Mouse (Mus musculus): ENCODE data around the gene Trmt13. TPM values are rescaled to one million over a fixed set of nuclear protein-coding genes. Genes with fewer than 3 reads are reported as not detected.
"Not testable (repeated sequence)": the region's sequence is repeated elsewhere in the genome, so short reads cannot be mapped to it uniquely, and the experiment has no call there.

The Trmt13 gene
- polyA plus RNA-seq, 1 experiment from 2014 or later = 34.5 TPM

GRCm38 (mm10) chr3:116577286-116577685 lies 37.1 kb downstream of the Trmt13 start:
- no peak overlapping the region for H3K4me2 ChIP-seq (replicated peaks)
- H3K9me3 ChIP-seq (replicated peaks) = no peaks in the 10 kb centered on the region
- WGBS = 64% methylated on average over 3 of the region's 3 CpGs
- peaks cover 21% of the 10 kb centered on the region for H3K36me3 ChIP-seq
- no peak for ATAC-seq (ENCODE audit: low FRiP score)
- H3K4me3 ChIP-seq = no peak overlapping the region
- no peak overlapping the region for H3K9ac ChIP-seq
- H3K27me3 ChIP-seq = no peaks in the 10 kb centered on the region
- H3K4me1 ChIP-seq = no peaks in the 10 kb centered on the region
- no peak overlapping the region for H3K27ac ChIP-seq

GRCm38 (mm10) chr3:116570628-116571027 lies 43.8 kb downstream of the Trmt13 start:
- H3K4me3 ChIP-seq = no peak overlapping the region
- H3K27ac ChIP-seq = no peak overlapping the region
- 83% methylated on average over 2 of the region's 2 CpGs for whole genome bisulfite sequencing

GRCm38 (mm10) chr3:116563095-116563492 lies 51.3 kb downstream of the Trmt13 start:
- no peaks in the 10 kb centered on the region for H3K27me3 ChIP-seq
- 83% methylated on average over 7 of the region's 7 CpGs for WGBS
- H3K4me3 ChIP-seq = no peak overlapping the region
- no peak overlapping the region for H3K4me2 ChIP-seq (replicated peaks)
- H3K9me3 ChIP-seq (replicated peaks) = no peaks in the 10 kb centered on the region
- H3K9ac ChIP-seq = no peak overlapping the region
- no peak overlapping the region for H3K27ac ChIP-seq
- H3K4me1 ChIP-seq = no peaks in the 10 kb centered on the region
- no peak for ATAC-seq (ENCODE audit: low FRiP score)
- no peaks in the 10 kb centered on the region for H3K36me3 ChIP-seq

More at GRCm38 (mm10) chr3:116570628-116571027, 43.8 kb downstream of the Trmt13 start:
- no peak overlapping the region for H3K9ac ChIP-seq
- H3K27me3 ChIP-seq = no peaks in the 10 kb centered on the region
- H3K9me3 ChIP-seq (replicated peaks) = no peaks in the 10 kb centered on the region
- H3K4me1 ChIP-seq = no peaks in the 10 kb centered on the region
- no peak for ATAC-seq (ENCODE audit: low FRiP score)
- H3K36me3 ChIP-seq = no peaks in the 10 kb centered on the region
- H3K4me2 ChIP-seq (replicated peaks) = no peak overlapping the region

- Histone ChIP-seq H3K36me3 (no peaks in the 10 kb centered on the region), H3K4me3 (no peak within 1 kb of the TSS), H3K27me3 (no peaks in the 10 kb centered on the region), H3K27ac (no peak within 1 kb of the TSS), H3K4me2 (replicated peaks) (no peak within 1 kb of the TSS), H3K9ac (no peak within 1 kb of the TSS), H3K9me3 (replicated peaks) (no peaks in the 10 kb centered on the region), H3K4me1 (no peaks in the 10 kb centered on the region)
- 80% methylated on average over 7 of the region's 7 CpGs for WGBS
- no peak for ATAC-seq (ENCODE audit: low FRiP score)
These were observed 51.8 kb downstream of the Trmt13 start, which contains the start of gene Lrrc39 for GRCm38 (mm10) chr3:116562408-116563094. Gene Lrrc39 (plus strand): TSS chr3:116562973.

GRCm38 (mm10) chr3:116561315-116561714 lies 53.1 kb downstream of the Trmt13 start:
- not testable (repeated sequence) for H3K27ac ChIP-seq; H3K9ac ChIP-seq; H3K27me3 ChIP-seq; H3K4me1 ChIP-seq; H3K4me2 ChIP-seq (replicated peaks); H3K4me3 ChIP-seq; H3K36me3 ChIP-seq; H3K9me3 ChIP-seq (replicated peaks); ATAC-seq (ENCODE audit: low FRiP score)
- 95% methylated on average over 14 of the region's 14 CpGs for WGBS

- H3K36me3 ChIP-seq = peaks cover 26% of the 10 kb centered on the region
- no peak overlapping the region for H3K4me3 ChIP-seq
- no peak for ATAC-seq (ENCODE audit: low FRiP score)
- no peak overlapping the region for H3K27ac ChIP-seq
- 97% methylated on average over 5 of the region's 5 CpGs for WGBS
- no peaks in the 10 kb centered on the region for H3K9me3 ChIP-seq (replicated peaks)
- no peaks in the 10 kb centered on the region for H3K27me3 ChIP-seq
- H3K4me1 ChIP-seq = no peaks in the 10 kb centered on the region
- no peak overlapping the region for H3K9ac ChIP-seq
- no peak overlapping the region for H3K4me2 ChIP-seq (replicated peaks)
These were observed 63.0 kb downstream of the Trmt13 start for GRCm38 (mm10) chr3:116551362-116551761.

- Histone ChIP-seq H3K9ac (no peak overlapping the region), H3K27ac (no peak overlapping the region), H3K36me3 (peaks cover 47% of the 10 kb centered on the region), H3K9me3 (replicated peaks) (no peaks in the 10 kb centered on the region), H3K4me3 (no peak overlapping the region), H3K4me2 (replicated peaks) (no peak overlapping the region), H3K4me1 (no peaks in the 10 kb centered on the region), H3K27me3 (no peaks in the 10 kb centered on the region)
- 94% methylated on average over 5 of the region's 5 CpGs for WGBS
- ATAC-seq (ENCODE audit: low FRiP score) = no peak
These were observed 67.0 kb downstream of the Trmt13 start for GRCm38 (mm10) chr3:116547430-116547829.

- Histone ChIP-seq H3K27me3 (no peaks in the 10 kb centered on the region), H3K4me1 (no peaks in the 10 kb centered on the region), H3K4me2 (replicated peaks) (no peak overlapping the region), H3K27ac (no peak overlapping the region), H3K36me3 (peaks cover 58% of the 10 kb centered on the region), H3K9me3 (replicated peaks) (no peaks in the 10 kb centered on the region), H3K9ac (no peak overlapping the region), H3K4me3 (no peak overlapping the region)
- 90% methylated on average over 3 of the region's 3 CpGs for whole genome bisulfite sequencing
- no peak for ATAC-seq (ENCODE audit: low FRiP score)
These were observed 71.9 kb downstream of the Trmt13 start for GRCm38 (mm10) chr3:116542532-116542931.

GRCm38 (mm10) chr3:116542070-116542469 lies 72.3 kb downstream of the Trmt13 start:
- no peak for ATAC-seq (ENCODE audit: low FRiP score)
- Histone ChIP-seq H3K9me3 (replicated peaks) (no peaks in the 10 kb centered on the region), H3K36me3 (peaks cover 56% of the 10 kb centered on the region)

GRCm38 (mm10) chr3:116537200-116537573 lies 77.2 kb downstream of the Trmt13 start:
- WGBS = 36% methylated on average over 6 of the region's 6 CpGs
- Histone ChIP-seq H3K9me3 (replicated peaks) (no peaks in the 10 kb centered on the region), H3K4me2 (replicated peaks) (no peak overlapping the region), H3K27ac (0 out of 2 replicates have a peak overlapping the region, but pooled peaks have one; percentile 3), H3K9ac (no peak overlapping the region), H3K4me1 (no peaks in the 10 kb centered on the region), H3K27me3 (no peaks in the 10 kb centered on the region), H3K36me3 (peaks cover 56% of the 10 kb centered on the region), H3K4me3 (no peak overlapping the region)
- ATAC-seq (ENCODE audit: low FRiP score) = no peak; the same call in 1 of the 2 replicates

More at GRCm38 (mm10) chr3:116542070-116542469, 72.3 kb downstream of the Trmt13 start:
- Histone ChIP-seq H3K9ac (no peak overlapping the region), H3K27me3 (no peaks in the 10 kb centered on the region), H3K4me3 (no peak overlapping the region), H3K4me1 (no peaks in the 10 kb centered on the region), H3K27ac (no peak overlapping the region), H3K4me2 (replicated peaks) (no peak overlapping the region)
- 98% methylated on average over 2 of the region's 2 CpGs for WGBS

GRCm38 (mm10) chr3:116536428-116537199 lies 77.8 kb downstream of the Trmt13 start:
- Histone ChIP-seq H3K9me3 (replicated peaks) (no peaks in the 10 kb centered on the region), H3K9ac (no peak overlapping the region), H3K4me1 (no peaks in the 10 kb centered on the region), H3K36me3 (peaks cover 56% of the 10 kb centered on the region), H3K4me2 (replicated peaks) (no peak overlapping the region), H3K27me3 (no peaks in the 10 kb centered on the region), H3K4me3 (no peak overlapping the region), H3K27ac (0 out of 2 replicates have a peak overlapping the region, but pooled peaks have one; percentile 5)
- no peak; the same call in 1 of the 2 replicates for ATAC-seq (ENCODE audit: low FRiP score)
- WGBS = 60% methylated on average over 16 of the region's 16 CpGs

Measured in hindbrain, embryonic 12.5 days (tissue).